Mouse (Mus musculus): ENCODE measurements at regions not wholly inside any gene's neighbourhood (a gene's known extent, or its start where the extent isn't known, plus 50 kb on each side); places are given as distances from the start of the nearest gene placed in this dataset.

GRCm38 (mm10) chr8:103343891-103344290, 558.4 kb upstream of the Cdh11 start:
- H3K4me3 ChIP-seq (ENCODE audit: insufficient read depth, poor library complexity, severe bottlenecking): no peak overlapping the region
- no peaks in the 10 kb centered on the region for H3K79me2 ChIP-seq (ENCODE audit: control insufficient read depth, insufficient read depth)
- H3K27me3 ChIP-seq (ENCODE audit: control insufficient read depth, insufficient read depth, insufficient read length): no peaks in the 10 kb centered on the region
- H3ac ChIP-seq (ENCODE audit: control insufficient read depth, insufficient read length, low read depth): no peak overlapping the region
- no peaks in the 10 kb centered on the region for H3K36me3 ChIP-seq (ENCODE audit: control insufficient read depth, insufficient read depth)
- H3K79me3 ChIP-seq (ENCODE audit: low read depth): no peaks in the 10 kb centered on the region
- no peak for TF ChIP-seq CTCF (IDR thresholded peaks at IDR 0.05; ENCODE audit: control insufficient read depth, insufficient read depth, insufficient read length)
- TF ChIP-seq FOSL1 (IDR thresholded peaks at IDR 0.05; ENCODE audit: insufficient read depth, low read length, poor library complexity, severe bottlenecking): no peak
- no peak for TF ChIP-seq MAX (IDR thresholded peaks at IDR 0.05)
- TF ChIP-seq MYOG (IDR thresholded peaks at IDR 0.05; ENCODE audit: control insufficient read depth, extremely low read depth, insufficient read length): no peak
- TF ChIP-seq CEBPB (IDR thresholded peaks at IDR 0.05; ENCODE audit: low read depth): no peak

DNA sequence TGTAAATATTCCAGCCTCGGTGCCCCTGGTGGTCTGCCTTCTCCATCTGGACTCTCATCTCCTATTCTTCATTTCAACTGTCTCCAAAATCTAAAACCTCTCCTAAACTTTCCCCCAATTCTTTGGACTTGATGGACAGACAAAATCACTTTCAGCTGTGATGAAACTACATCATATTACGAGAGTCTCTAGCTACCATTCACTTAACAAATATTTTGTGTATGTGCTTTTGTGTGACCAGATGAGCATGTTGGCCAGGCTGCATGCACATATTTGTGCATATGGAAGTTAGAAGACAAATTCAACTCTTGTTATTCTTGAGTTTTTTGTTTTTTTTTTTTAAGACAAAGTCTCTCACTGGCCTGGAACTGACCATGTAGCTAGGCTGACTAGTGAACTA, 559.4 kb upstream of the Cdh11 start:
- TF ChIP-seq MYOD1 (IDR thresholded peaks at IDR 0.05; ENCODE audit: control insufficient read depth, insufficient read length, low read depth): no peak
- TF ChIP-seq CEBPB (IDR thresholded peaks at IDR 0.05; ENCODE audit: low read depth): no peak
- TF ChIP-seq MAX (IDR thresholded peaks at IDR 0.05): no peak
- TF ChIP-seq CTCF (IDR thresholded peaks at IDR 0.05; ENCODE audit: control insufficient read depth, insufficient read depth, insufficient read length): no peak
- TF ChIP-seq FOSL1 (IDR thresholded peaks at IDR 0.05; ENCODE audit: insufficient read depth, low read length, poor library complexity, severe bottlenecking): no peak
- TF ChIP-seq MYOG (IDR thresholded peaks at IDR 0.05; ENCODE audit: control insufficient read depth, extremely low read depth, insufficient read length): no peak
- no peak for TF ChIP-seq USF1 (IDR thresholded peaks at IDR 0.05; ENCODE audit: low read depth)
- no peak overlapping the region for H3K4me3 ChIP-seq (ENCODE audit: insufficient read depth, poor library complexity, severe bottlenecking)
- no peaks in the 10 kb centered on the region for H3K79me2 ChIP-seq (ENCODE audit: control insufficient read depth, insufficient read depth)
- no peaks in the 10 kb centered on the region for H3K79me3 ChIP-seq (ENCODE audit: low read depth)
- H3K36me3 ChIP-seq (ENCODE audit: control insufficient read depth, insufficient read depth): no peaks in the 10 kb centered on the region
- H3ac ChIP-seq (ENCODE audit: control insufficient read depth, insufficient read length, low read depth): no peak overlapping the region
- H3K27me3 ChIP-seq (ENCODE audit: control insufficient read depth, insufficient read depth, insufficient read length): no peaks in the 10 kb centered on the region

- H3K27me3 ChIP-seq (ENCODE audit: control insufficient read depth, insufficient read depth, insufficient read length): no peaks in the 10 kb centered on the region
- H3K4me3 ChIP-seq (ENCODE audit: insufficient read depth, poor library complexity, severe bottlenecking): no peak overlapping the region
- H3K79me3 ChIP-seq (ENCODE audit: low read depth): no peaks in the 10 kb centered on the region
- H3K79me2 ChIP-seq (ENCODE audit: control insufficient read depth, insufficient read depth): no peaks in the 10 kb centered on the region
- no peak overlapping the region for H3ac ChIP-seq (ENCODE audit: control insufficient read depth, insufficient read length, low read depth)
- TF ChIP-seq MYOG (IDR thresholded peaks at IDR 0.05; ENCODE audit: control insufficient read depth, extremely low read depth, insufficient read length) (no peak), CTCF (IDR thresholded peaks at IDR 0.05; ENCODE audit: control insufficient read depth, insufficient read depth, insufficient read length) (no peak), CEBPB (IDR thresholded peaks at IDR 0.05; ENCODE audit: low read depth) (no peak), MAX (IDR thresholded peaks at IDR 0.05) (no peak), FOSL1 (IDR thresholded peaks at IDR 0.05; ENCODE audit: insufficient read depth, low read length, poor library complexity, severe bottlenecking) (no peak), USF1 (IDR thresholded peaks at IDR 0.05; ENCODE audit: low read depth) (no peak), MYOD1 (IDR thresholded peaks at IDR 0.05; ENCODE audit: control insufficient read depth, insufficient read length, low read depth) (no peak)
- no peaks in the 10 kb centered on the region for H3K36me3 ChIP-seq (ENCODE audit: control insufficient read depth, insufficient read depth)
Measured at GRCm38 (mm10) chr8:103347158-103347871, 561.9 kb upstream of the Cdh11 start.

DNA sequence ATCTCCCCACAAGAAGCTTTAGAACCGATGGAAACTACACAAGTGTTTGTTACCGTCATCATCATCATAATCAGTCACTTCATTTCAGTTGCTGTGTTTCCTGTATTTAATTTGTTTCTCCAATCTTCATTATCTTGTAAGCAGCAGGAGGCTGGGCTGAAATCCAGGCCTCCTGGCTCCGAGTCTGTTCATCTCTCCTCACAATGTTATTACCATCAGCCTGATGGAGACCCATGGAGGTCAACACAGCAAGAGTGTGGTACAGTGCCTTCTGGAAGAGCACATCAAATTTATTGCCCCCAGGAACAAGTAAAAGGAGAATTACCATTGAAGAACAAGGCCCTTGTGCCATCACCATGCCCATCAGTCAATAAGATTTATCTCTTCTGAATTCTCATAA, 576.3 kb upstream of the Cdh11 start:
- Histone ChIP-seq H3K27me3 (ENCODE audit: control insufficient read depth, insufficient read depth, insufficient read length) (no peaks in the 10 kb centered on the region), H3K79me3 (ENCODE audit: low read depth) (no peaks in the 10 kb centered on the region), H3ac (ENCODE audit: control insufficient read depth, insufficient read length, low read depth) (no peak overlapping the region), H3K79me2 (ENCODE audit: control insufficient read depth, insufficient read depth) (no peaks in the 10 kb centered on the region), H3K4me3 (ENCODE audit: insufficient read depth, poor library complexity, severe bottlenecking) (no peak overlapping the region), H3K36me3 (ENCODE audit: control insufficient read depth, insufficient read depth) (no peaks in the 10 kb centered on the region)
- TF ChIP-seq MAX (IDR thresholded peaks at IDR 0.05) (no peak), MYOD1 (IDR thresholded peaks at IDR 0.05; ENCODE audit: control insufficient read depth, insufficient read length, low read depth) (no peak), USF1 (IDR thresholded peaks at IDR 0.05; ENCODE audit: low read depth) (no peak), CEBPB (IDR thresholded peaks at IDR 0.05; ENCODE audit: low read depth) (no peak), MYOG (IDR thresholded peaks at IDR 0.05; ENCODE audit: control insufficient read depth, extremely low read depth, insufficient read length) (no peak), FOSL1 (IDR thresholded peaks at IDR 0.05; ENCODE audit: insufficient read depth, low read length, poor library complexity, severe bottlenecking) (no peak)

- Histone ChIP-seq H3K79me3 (ENCODE audit: low read depth) (no peaks in the 10 kb centered on the region), H3K4me3 (ENCODE audit: insufficient read depth, poor library complexity, severe bottlenecking) (no peak overlapping the region), H3ac (ENCODE audit: control insufficient read depth, insufficient read length, low read depth) (no peak overlapping the region), H3K27me3 (ENCODE audit: control insufficient read depth, insufficient read depth, insufficient read length) (no peaks in the 10 kb centered on the region), H3K79me2 (ENCODE audit: control insufficient read depth, insufficient read depth) (no peaks in the 10 kb centered on the region), H3K36me3 (ENCODE audit: control insufficient read depth, insufficient read depth) (no peaks in the 10 kb centered on the region)
- TF ChIP-seq CTCF (IDR thresholded peaks at IDR 0.05; ENCODE audit: control insufficient read depth, insufficient read depth, insufficient read length) (no peak), MAX (IDR thresholded peaks at IDR 0.05) (no peak), CEBPB (IDR thresholded peaks at IDR 0.05; ENCODE audit: low read depth) (no peak), MYOG (IDR thresholded peaks at IDR 0.05; ENCODE audit: control insufficient read depth, extremely low read depth, insufficient read length) (no peak), MYOD1 (IDR thresholded peaks at IDR 0.05; ENCODE audit: control insufficient read depth, insufficient read length, low read depth) (no peak), FOSL1 (IDR thresholded peaks at IDR 0.05; ENCODE audit: insufficient read depth, low read length, poor library complexity, severe bottlenecking) (no peak), USF1 (IDR thresholded peaks at IDR 0.05; ENCODE audit: low read depth) (no peak)
Measured at GRCm38 (mm10) chr8:103370394-103370793, 585.0 kb upstream of the Cdh11 start.

- H3K36me3 ChIP-seq (ENCODE audit: control insufficient read depth, insufficient read depth): no peaks in the 10 kb centered on the region
- H3ac ChIP-seq (ENCODE audit: control insufficient read depth, insufficient read length, low read depth): no peak overlapping the region
- H3K4me3 ChIP-seq (ENCODE audit: insufficient read depth, poor library complexity, severe bottlenecking): no peak overlapping the region
- H3K79me2 ChIP-seq (ENCODE audit: control insufficient read depth, insufficient read depth): no peaks in the 10 kb centered on the region
- no peak for TF ChIP-seq MYOG (IDR thresholded peaks at IDR 0.05; ENCODE audit: control insufficient read depth, extremely low read depth, insufficient read length)
- no peak for TF ChIP-seq MAX (IDR thresholded peaks at IDR 0.05)
- no peak for TF ChIP-seq CTCF (IDR thresholded peaks at IDR 0.05; ENCODE audit: control insufficient read depth, insufficient read depth, insufficient read length)
- TF ChIP-seq MYOD1 (IDR thresholded peaks at IDR 0.05; ENCODE audit: control insufficient read depth, insufficient read length, low read depth): no peak
- no peak for TF ChIP-seq CEBPB (IDR thresholded peaks at IDR 0.05; ENCODE audit: low read depth)
- no peak for TF ChIP-seq USF1 (IDR thresholded peaks at IDR 0.05; ENCODE audit: low read depth)
- no peak for TF ChIP-seq FOSL1 (IDR thresholded peaks at IDR 0.05; ENCODE audit: insufficient read depth, low read length, poor library complexity, severe bottlenecking)
- H3K27me3 ChIP-seq (ENCODE audit: control insufficient read depth, insufficient read depth, insufficient read length): no peaks in the 10 kb centered on the region
- H3K79me3 ChIP-seq (ENCODE audit: low read depth): no peaks in the 10 kb centered on the region
Measured at GRCm38 (mm10) chr8:103373007-103373406, 587.6 kb upstream of the Cdh11 start.

Measured in C2C12 (cell line).